In the genomic region with DNA sequence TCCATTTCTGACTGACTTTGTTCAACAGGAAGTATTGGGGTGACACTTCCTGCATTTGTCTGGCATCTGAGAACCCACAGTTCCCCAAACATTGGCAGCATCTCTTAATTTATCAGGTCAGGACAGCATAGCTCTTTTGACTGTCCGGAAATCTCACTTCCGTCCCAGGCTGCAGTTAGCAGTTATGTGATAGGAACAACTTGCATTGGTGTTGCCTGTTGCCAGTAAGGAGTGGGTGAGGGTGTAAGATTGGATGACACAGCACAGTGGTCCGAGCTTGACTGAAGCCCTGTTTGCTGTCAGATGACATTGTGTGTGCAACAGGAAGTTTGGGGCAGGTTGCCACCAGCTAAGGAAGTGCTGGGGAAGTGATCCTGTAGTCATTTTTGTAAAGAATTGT, we compare ENCODE assay signal across 10 mouse cellular contexts. TPM values are rescaled to one million over a fixed set of nuclear protein-coding genes. Genes with fewer than 3 reads are reported as not detected.
DNase-seq lines count a peak whose midpoint lies in the region; ATAC-seq and TF ChIP-seq lines count a peak whose summit lies in the region.
"Had no signal": no experiment of that assay in that cellular context is flagged by ENCODE, and none has a peak within 500 bp of the region (broad histone marks: within the 10 kb centered on the region; RNA-seq: fewer than 3 reads in every experiment).

No protein-coding gene starts in this region.

- peak; percentile 52; the same call in 1 of the 2 replicates for TF ChIP-seq EP300 in lung, postnatal 0 days (IDR thresholded peaks at IDR 0.05)

- H3K27me3 ChIP-seq in kidney, adult 2 months (replicated peaks; ENCODE audit: control insufficient read depth, insufficient read depth, low read length) = no peaks in the 10 kb centered on the region
- no peaks in the 10 kb centered on the region for H3K27me3 ChIP-seq in kidney, embryonic 16.5 days (ENCODE audit: insufficient read depth, low read length)
- no peaks in the 10 kb centered on the region for H3K27me3 ChIP-seq in lung, postnatal 0 days (replicated peaks; ENCODE audit: insufficient read depth, low read length)
- no peaks in the 10 kb centered on the region for H3K27me3 ChIP-seq in splenic B cell, adult 2 months (ENCODE audit: control insufficient read depth, insufficient read depth, low read length, poor library complexity, severe bottlenecking)
- H3K27me3 ChIP-seq in neural tube, embryonic 15.5 days (replicated peaks) = no peaks in the 10 kb centered on the region

- ATAC-seq in kidney, embryonic 16.5 days (ENCODE audit: low FRiP score, low TSS enrichment) = no peak
- ATAC-seq in lung, postnatal 0 days = peak; percentile 79
- ATAC-seq in neural tube, embryonic 15.5 days (ENCODE audit: low FRiP score) = no peak

- intact Hi-C loops in gastrocnemius, adult 2 months (cut with DNase I) = no loop called here

- H3K36me3 ChIP-seq in kidney, adult 2 months (ENCODE audit: control insufficient read depth, insufficient read depth, low read length) = no peaks in the 10 kb centered on the region
- H3K36me3 ChIP-seq in kidney, embryonic 16.5 days (ENCODE audit: insufficient read depth, low read length) = no peaks in the 10 kb centered on the region
- H3K36me3 ChIP-seq in lung, postnatal 0 days (ENCODE audit: insufficient read depth, low read length) = no peaks in the 10 kb centered on the region
- H3K36me3 ChIP-seq in splenic B cell, adult 2 months (ENCODE audit: control insufficient read depth, insufficient read depth, low read length, poor library complexity, severe bottlenecking) = peaks cover 23% of the 10 kb centered on the region
- no peaks in the 10 kb centered on the region for H3K36me3 ChIP-seq in neural tube, embryonic 15.5 days

- no peak overlapping the region for H3K4me3 ChIP-seq in kidney, adult 2 months (ENCODE audit: insufficient read depth, low read depth, low read length)
- H3K4me3 ChIP-seq in kidney, embryonic 16.5 days (ENCODE audit: low read length) = no peak overlapping the region
- no peak overlapping the region for H3K4me3 ChIP-seq in bone marrow macrophage, adult 2 months (ENCODE audit: insufficient read depth, low read length)
- no peak overlapping the region for H3K4me3 ChIP-seq in lung, postnatal 0 days (ENCODE audit: low read depth, low read length)
- H3K4me3 ChIP-seq in neural tube, embryonic 15.5 days (replicated peaks) = no peak overlapping the region
- H3K4me3 ChIP-seq in gastrocnemius, adult 2 months = no peak overlapping the region

- WGBS in kidney, adult 2 months = 62% methylated on average over 3 of the region's 3 CpGs
- 76% methylated on average over 3 of the region's 3 CpGs for WGBS in kidney, embryonic 16.5 days
- 43% methylated on average over 3 of the region's 3 CpGs for WGBS in lung, postnatal 0 days
- WGBS in neural tube, embryonic 15.5 days = 92% methylated on average over 3 of the region's 3 CpGs

- TF ChIP-seq POLR2A in kidney, adult 2 months (IDR thresholded peaks at IDR 0.05; ENCODE audit: low read depth, low read length) = no peak
- no peak for TF ChIP-seq POLR2A in bone marrow macrophage, adult 2 months (IDR thresholded peaks at IDR 0.05; ENCODE audit: borderline replicate concordance, low read depth, low read length)

- TF ChIP-seq CTCF in kidney, adult 2 months (conservative IDR thresholded peaks at IDR 0.05; ENCODE audit: insufficient read depth, insufficient read length, low read depth, low read length) = no peak
- no peak for TF ChIP-seq CTCF in bone marrow macrophage, adult 2 months (IDR thresholded peaks at IDR 0.05; ENCODE audit: low read depth, low read length)
- TF ChIP-seq CTCF in lung, postnatal 0 days (IDR thresholded peaks at IDR 0.05) = no peak
- TF ChIP-seq CTCF in gastrocnemius, adult 2 months (IDR thresholded peaks at IDR 0.05) = no peak

- no peaks in the 10 kb centered on the region for H3K9me3 ChIP-seq in kidney, embryonic 16.5 days (ENCODE audit: low read length)
- no peaks in the 10 kb centered on the region for H3K9me3 ChIP-seq in lung, postnatal 0 days (ENCODE audit: low read length)
- no peaks in the 10 kb centered on the region for H3K9me3 ChIP-seq in neural tube, embryonic 15.5 days (replicated peaks)

- no peak overlapping the region for H3K9ac ChIP-seq in kidney, embryonic 16.5 days (replicated peaks; ENCODE audit: low read length)
- no peak overlapping the region for H3K9ac ChIP-seq in lung, postnatal 0 days (replicated peaks; ENCODE audit: low read depth)
- H3K9ac ChIP-seq in neural tube, embryonic 15.5 days (replicated peaks) = no peak overlapping the region

- H3K4me2 ChIP-seq in kidney, embryonic 16.5 days (replicated peaks; ENCODE audit: low read depth, low read length) = no peak overlapping the region
- H3K4me2 ChIP-seq in lung, postnatal 0 days (replicated peaks; ENCODE audit: low read depth, low read length) = no peak overlapping the region
- H3K4me2 ChIP-seq in neural tube, embryonic 15.5 days = no peak overlapping the region
- H3K4me2 ChIP-seq: heart, embryonic 11.5 days had no signal

- peak; percentile 27 for DNase-seq in kidney, adult 2 months
- DNase-seq in lung, postnatal 0 days (ENCODE audit: low spot score) = peak; percentile 61
- peak; percentile 80 for DNase-seq in splenic B cell, adult 2 months (ENCODE audit: low read depth, low spot score)
- no peak for DNase-seq in gastrocnemius, adult 2 months
- DNase-seq in cerebellum, postnatal 14 days = no peak
- DNase-seq: cerebellum, adult 9-11 months had no signal

- no peaks in the 10 kb centered on the region for H3K4me1 ChIP-seq in kidney, adult 2 months (ENCODE audit: control insufficient read depth, insufficient read depth, low read length)
- no peaks in the 10 kb centered on the region for H3K4me1 ChIP-seq in kidney, embryonic 16.5 days (ENCODE audit: insufficient read depth, low read length)
- peaks cover 38% of the 10 kb centered on the region for H3K4me1 ChIP-seq in bone marrow macrophage, adult 2 months (ENCODE audit: control insufficient read depth, insufficient read depth, low read length)
- no peaks in the 10 kb centered on the region for H3K4me1 ChIP-seq in lung, postnatal 0 days (ENCODE audit: insufficient read depth, low read depth, low read length)
- no peaks in the 10 kb centered on the region for H3K4me1 ChIP-seq in neural tube, embryonic 15.5 days

- H3K27ac ChIP-seq in kidney, adult 2 months (ENCODE audit: insufficient read depth, low read depth, low read length) = no peak overlapping the region
- no peak overlapping the region for H3K27ac ChIP-seq in kidney, embryonic 16.5 days (ENCODE audit: low read length)
- H3K27ac ChIP-seq in bone marrow macrophage, adult 2 months (ENCODE audit: insufficient read depth, low read depth, low read length) = peak overlapping the region; percentile 66
- no peak overlapping the region for H3K27ac ChIP-seq in lung, postnatal 0 days (ENCODE audit: low read length)
- H3K27ac ChIP-seq in neural tube, embryonic 15.5 days (replicated peaks) = no peak overlapping the region
- no peak overlapping the region for H3K27ac ChIP-seq in gastrocnemius, adult 2 months

RNA-seq across cellular contexts. Expression of a gene that starts 18.4 kb away (rescaled TPM):
- polyA plus RNA-seq in kidney, adult 2 months (2012; rRNA removed) = 0.27 and 1.2 TPM in 2 replicates
- polyA plus RNA-seq in kidney, embryonic 16.5 days (2015; fragmentation: Nextera tagmentation; extraction: Ambion mirVana) = 0.34 and 0.58 TPM in 2 replicates
- 8.3 and 9.0 TPM in 2 replicates for polyA plus RNA-seq in bone marrow macrophage, adult 2 months (2012; ENCODE audit: insufficient read depth, insufficient read length, missing spikeins)
- 0.27 TPM in 2 replicates for polyA plus RNA-seq in lung, postnatal 0 days (2015; fragmentation: Nextera tagmentation; extraction: Ambion mirVana)
- 0.10 and 0.69 TPM in 2 replicates for polyA plus RNA-seq in neural tube, embryonic 15.5 days (2015; fragmentation: Nextera tagmentation; extraction: Ambion mirVana)
- under 1 TPM; 0.08 to 0.18 TPM for total RNA-seq in gastrocnemius, adult 2 months (2021)

Comparison
In these comparisons a context has a peak if more than half of its experiments do, and no peak if none do; other contexts are left out.
1. DNase-seq: peak in kidney, adult 2 months (single experiment), lung, postnatal 0 days (single experiment) and splenic B cell, adult 2 months (single experiment); none in gastrocnemius, adult 2 months (single experiment) and cerebellum, postnatal 14 days (0 of 2).